Mouse (Mus musculus) cortical plate, adult 2 months (tissue): Measurements from ENCODE around the gene 1700029F12Rik.

Source experiments
- CTCF ChIP-seq: fragments of 200-500 bp; IDR thresholded peaks from 2 replicates; pipeline ENCODE4 v1.5.1; 2011; ENCODE audit warnings: mild to moderate bottlenecking, control low read depth, low read length; ENCODE audit not compliant: insufficient read depth; ENCODE audit errors: extremely low read depth
- POLR2A ChIP-seq: fragments of 200-500 bp; IDR thresholded peaks from 2 replicates; pipeline ENCODE4 v1.6.1; 2011; ENCODE audit warnings: mild to moderate bottlenecking, low read length, control low read depth; ENCODE audit not compliant: insufficient read depth; ENCODE audit errors: extremely low read depth

GRCm38 (mm10) chr13:97017711-97018110, 16.5 kb downstream of the 1700029F12Rik start:
- TF ChIP-seq CTCF (no peak), POLR2A (no peak)
